Mouse (Mus musculus): Measurements from ENCODE around the gene Rnase13. TPM values are rescaled to one million over a fixed set of nuclear protein-coding genes. Genes with fewer than 3 reads are reported as not detected.

The Rnase13 gene
- polyA plus RNA-seq, 1 experiment from 2014 or later: not detected

GRCm38 (mm10) chr14:51918966-51919365, 3.6 kb downstream of the Rnase13 start:
- Histone ChIP-seq H3K4me2 (no peak overlapping the region), H3K9me3 (ENCODE audit: control insufficient read depth, low read length) (no peaks in the 10 kb centered on the region), H3K9ac (ENCODE audit: low read depth, low read length) (no peak overlapping the region), H3K4me1 (replicated peaks; ENCODE audit: control insufficient read depth, insufficient read depth, low read length) (peaks cover 1% of the 10 kb centered on the region; the same call in 1 of the 2 replicates), H3K27me3 (replicated peaks; ENCODE audit: control insufficient read depth, insufficient read depth, low read length) (no peaks in the 10 kb centered on the region; the same call in 1 of the 2 replicates), H3K4me3 (ENCODE audit: low read depth, low read length) (no peak overlapping the region), H3K36me3 (ENCODE audit: control insufficient read depth, insufficient read depth, low read length) (no peaks in the 10 kb centered on the region), H3K27ac (ENCODE audit: low read depth, low read length) (no peak overlapping the region)
- no peak for DNase-seq (ENCODE audit: low spot score)
- 79% methylated on average over 4 of the region's 4 CpGs for WGBS
- no peak for ATAC-seq (replicated peaks; ENCODE audit: low FRiP score)

DNA sequence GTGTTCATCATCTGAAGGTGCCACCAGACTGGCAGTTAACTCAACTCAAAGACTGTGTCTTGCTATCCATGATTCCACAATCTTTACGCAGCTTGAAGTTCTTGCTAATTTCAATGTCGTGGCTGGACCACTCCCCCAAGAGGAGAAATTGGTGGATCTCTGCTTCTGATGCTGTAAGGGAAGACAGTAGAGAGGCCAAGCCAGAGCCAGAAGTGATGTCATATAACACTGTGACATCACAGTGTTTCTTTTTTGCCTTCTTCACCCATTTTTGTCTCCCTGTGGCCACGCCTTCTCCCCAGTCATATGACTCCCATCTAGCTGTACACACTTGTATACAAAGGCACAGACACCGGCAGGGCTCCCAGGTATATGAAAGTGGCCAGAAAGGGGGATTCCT, 4.4 kb downstream of the Rnase13 start, which contains the start of gene Tppp2:
Tppp2 (plus strand) TSS at position 301 of the 400 bp plus-strand sequence.
- Histone ChIP-seq H3K4me2 (no peak within 1 kb of the TSS), H3K9ac (ENCODE audit: low read depth, low read length) (no peak within 1 kb of the TSS), H3K9me3 (ENCODE audit: control insufficient read depth, low read length) (no peaks in the 10 kb centered on the region), H3K27me3 (replicated peaks; ENCODE audit: control insufficient read depth, insufficient read depth, low read length) (peaks cover 2% of the 10 kb centered on the region; the same call in 1 of the 2 replicates), H3K4me1 (replicated peaks; ENCODE audit: control insufficient read depth, insufficient read depth, low read length) (peaks cover 5% of the 10 kb centered on the region), H3K4me3 (ENCODE audit: low read depth, low read length) (no peak within 1 kb of the TSS), H3K27ac (ENCODE audit: low read depth, low read length) (no peak within 1 kb of the TSS), H3K36me3 (ENCODE audit: control insufficient read depth, insufficient read depth, low read length) (no peaks in the 10 kb centered on the region)
- ATAC-seq (replicated peaks; ENCODE audit: low FRiP score) (no peak), DNase-seq (ENCODE audit: low spot score) (no peak)
- 84% methylated on average over 4 of the region's 4 CpGs for WGBS

DNA sequence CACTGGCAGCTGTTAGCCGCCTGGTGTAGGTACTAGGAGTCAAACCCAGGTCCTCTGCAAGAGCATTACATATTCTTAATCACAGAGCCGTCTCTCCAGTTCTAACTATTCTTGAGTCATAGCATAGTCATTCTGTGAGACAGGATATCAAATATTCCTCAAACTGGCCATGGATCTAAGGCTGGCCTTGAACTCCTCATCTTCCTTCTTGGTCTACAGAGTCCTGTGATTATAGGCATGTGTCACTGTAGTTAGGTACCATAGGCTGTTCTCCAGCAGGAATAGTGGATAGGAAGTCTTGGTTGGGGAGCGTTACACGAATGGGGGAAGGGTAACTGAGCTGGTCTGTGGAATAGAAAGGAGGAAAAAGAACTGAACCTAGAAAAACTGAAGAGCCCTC, 6.0 kb downstream of the Rnase13 start:
- 86% methylated on average over 4 of the region's 4 CpGs for WGBS

GRCm38 (mm10) chr14:51915030-51915429, 7.5 kb downstream of the Rnase13 start:
- 18% methylated on average over 3 of the region's 3 CpGs for WGBS
- H3K4me2 ChIP-seq: no peak overlapping the region
- no peaks in the 10 kb centered on the region for H3K9me3 ChIP-seq (ENCODE audit: control insufficient read depth, low read length)
- peaks cover 13% of the 10 kb centered on the region; the same call in 1 of the 2 replicates for H3K27me3 ChIP-seq (replicated peaks; ENCODE audit: control insufficient read depth, insufficient read depth, low read length)
- H3K4me3 ChIP-seq (ENCODE audit: low read depth, low read length): no peak overlapping the region
- no peaks in the 10 kb centered on the region for H3K36me3 ChIP-seq (ENCODE audit: control insufficient read depth, insufficient read depth, low read length)
- H3K9ac ChIP-seq (ENCODE audit: low read depth, low read length): no peak overlapping the region
- no peak overlapping the region for H3K27ac ChIP-seq (ENCODE audit: low read depth, low read length)
- no peak for DNase-seq (ENCODE audit: low spot score)
- H3K4me1 ChIP-seq (replicated peaks; ENCODE audit: control insufficient read depth, insufficient read depth, low read length): peaks cover 8% of the 10 kb centered on the region
- ATAC-seq (replicated peaks; ENCODE audit: low FRiP score): no peak

More for the DNA sequence above, 6.0 kb downstream of the Rnase13 start:
- no peak overlapping the region for H3K4me2 ChIP-seq
- DNase-seq (ENCODE audit: low spot score) (no peak), ATAC-seq (replicated peaks; ENCODE audit: low FRiP score) (no peak)
- H3K9ac ChIP-seq (ENCODE audit: low read depth, low read length): no peak overlapping the region
- H3K27ac ChIP-seq (ENCODE audit: low read depth, low read length): no peak overlapping the region
- H3K4me3 ChIP-seq (ENCODE audit: low read depth, low read length): no peak overlapping the region
- no peaks in the 10 kb centered on the region for H3K9me3 ChIP-seq (ENCODE audit: control insufficient read depth, low read length)
- peaks cover 9% of the 10 kb centered on the region; the same call in 1 of the 2 replicates for H3K27me3 ChIP-seq (replicated peaks; ENCODE audit: control insufficient read depth, insufficient read depth, low read length)
- no peaks in the 10 kb centered on the region for H3K36me3 ChIP-seq (ENCODE audit: control insufficient read depth, insufficient read depth, low read length)
- H3K4me1 ChIP-seq (replicated peaks; ENCODE audit: control insufficient read depth, insufficient read depth, low read length): peaks cover 8% of the 10 kb centered on the region

GRCm38 (mm10) chr14:51913960-51914762, 8.4 kb downstream of the Rnase13 start, which contains the start of gene Ndrg2:
Ndrg2 (minus strand) TSS chr14:51914158.
- no peak within 1 kb of the TSS for H3K27ac ChIP-seq (ENCODE audit: low read depth, low read length)
- DNase-seq (ENCODE audit: low spot score): peak; percentile 49
- peak within 1 kb of the TSS; percentile 68 for H3K4me3 ChIP-seq (ENCODE audit: low read depth, low read length)
- ATAC-seq (replicated peaks; ENCODE audit: low FRiP score): peak; percentile 39; the same call in 1 of the 2 replicates
- H3K36me3 ChIP-seq (ENCODE audit: control insufficient read depth, insufficient read depth, low read length): no peaks in the 10 kb centered on the region
- H3K27me3 ChIP-seq (replicated peaks; ENCODE audit: control insufficient read depth, insufficient read depth, low read length): peaks cover 13% of the 10 kb centered on the region; the same call in 1 of the 2 replicates
- WGBS: 6% methylated on average over 22 of the region's 23 CpGs
- peak within 1 kb of the TSS; percentile 58 for H3K9ac ChIP-seq (ENCODE audit: low read depth, low read length)
- peak within 1 kb of the TSS; percentile 100 for H3K4me2 ChIP-seq
- H3K4me1 ChIP-seq (replicated peaks; ENCODE audit: control insufficient read depth, insufficient read depth, low read length): peaks cover 8% of the 10 kb centered on the region
- H3K9me3 ChIP-seq (ENCODE audit: control insufficient read depth, low read length): no peaks in the 10 kb centered on the region

DNA sequence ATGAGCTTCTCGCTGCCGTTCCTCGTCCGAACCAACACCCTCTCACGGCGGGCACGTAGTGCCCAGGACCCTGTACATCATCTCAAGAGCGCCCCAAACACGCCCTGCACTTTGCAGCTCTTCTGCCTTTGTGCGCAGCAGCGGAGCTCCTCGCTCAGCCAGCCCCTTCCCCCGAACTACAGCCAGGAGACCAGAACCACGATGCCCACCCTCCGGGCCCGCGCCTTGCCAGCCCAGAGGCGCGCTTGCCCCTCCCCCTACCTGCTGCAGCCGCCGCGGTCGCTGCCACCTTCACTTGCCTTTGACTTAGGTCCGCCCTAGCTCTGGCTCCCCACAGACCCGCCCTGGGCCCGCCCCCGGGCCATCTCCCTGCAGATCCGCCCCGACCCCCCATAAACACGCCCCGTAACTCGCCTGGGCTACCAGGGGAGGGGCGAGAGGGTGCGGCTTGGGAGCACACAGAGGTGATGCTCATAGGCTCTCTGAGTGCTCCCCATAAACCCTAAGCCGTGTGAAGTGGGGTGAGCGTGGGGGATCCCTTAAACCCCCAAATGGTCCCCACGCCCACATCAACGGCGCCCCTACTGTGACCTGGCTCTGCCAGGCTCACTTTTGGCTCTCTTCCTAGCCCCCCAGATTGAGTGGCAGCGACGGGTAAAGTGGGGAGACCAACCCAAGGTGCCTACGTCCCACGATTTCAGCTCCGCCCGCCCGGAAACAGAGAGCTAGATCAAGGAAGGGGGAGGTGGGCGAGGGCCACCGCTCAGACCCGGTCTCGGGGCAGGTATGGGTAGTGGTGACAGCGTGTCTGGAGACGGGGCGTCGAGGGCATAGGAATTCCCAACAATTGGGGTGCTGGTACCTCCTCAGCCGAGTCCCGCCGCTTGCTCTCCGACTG, 9.3 kb downstream of the Rnase13 start:
- no peak overlapping the region for H3K27ac ChIP-seq (ENCODE audit: low read depth, low read length)
- ATAC-seq (replicated peaks; ENCODE audit: low FRiP score) (peak; percentile 86), DNase-seq (ENCODE audit: low spot score) (peak; percentile 80)
- H3K4me3 ChIP-seq (ENCODE audit: low read depth, low read length): peak overlapping the region; percentile 68
- peak overlapping the region; percentile 58 for H3K9ac ChIP-seq (ENCODE audit: low read depth, low read length)
- no peaks in the 10 kb centered on the region for H3K36me3 ChIP-seq (ENCODE audit: control insufficient read depth, insufficient read depth, low read length)
- H3K27me3 ChIP-seq (replicated peaks; ENCODE audit: control insufficient read depth, insufficient read depth, low read length): peaks cover 13% of the 10 kb centered on the region; the same call in 1 of the 2 replicates
- peaks cover 10% of the 10 kb centered on the region for H3K4me1 ChIP-seq (replicated peaks; ENCODE audit: control insufficient read depth, insufficient read depth, low read length)
- peak overlapping the region; percentile 100 for H3K4me2 ChIP-seq
- WGBS: under 1% methylated on average over 57 of the region's 58 CpGs
- H3K9me3 ChIP-seq (ENCODE audit: control insufficient read depth, low read length): no peaks in the 10 kb centered on the region

DNA sequence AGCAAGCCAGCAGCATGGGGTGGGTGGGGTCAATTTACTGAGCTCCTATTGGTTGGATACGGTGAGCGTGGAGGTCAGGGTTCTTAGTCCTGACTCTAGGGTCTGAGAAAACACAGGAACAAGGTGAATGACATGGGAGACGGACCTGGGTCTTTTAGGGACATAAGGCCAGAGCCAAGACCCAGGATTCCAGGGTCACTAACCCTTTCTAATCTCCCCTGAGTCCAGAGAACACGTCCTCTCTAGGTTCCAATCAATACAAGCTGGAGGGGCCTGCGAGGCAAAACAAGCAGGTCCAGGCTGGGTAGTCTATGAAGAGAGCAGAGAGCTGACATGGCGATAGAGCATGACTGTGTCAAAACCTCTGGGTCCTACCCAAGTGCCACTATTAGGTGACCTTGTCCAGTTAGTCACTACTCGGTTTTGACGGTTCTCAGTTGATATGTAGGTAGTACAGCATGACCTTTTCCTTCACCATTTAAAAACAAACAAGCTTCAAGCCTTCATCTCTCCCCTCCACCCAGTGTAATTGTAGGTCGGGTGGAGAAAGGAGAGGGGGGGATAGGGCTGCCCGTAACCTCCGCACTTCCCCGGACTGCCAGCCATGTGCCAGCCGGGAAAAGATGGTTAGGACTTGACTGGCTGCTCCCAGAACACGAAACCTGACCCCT, 10.0 kb downstream of the Rnase13 start:
- DNase-seq (ENCODE audit: low spot score) (peak; percentile 51), ATAC-seq (replicated peaks; ENCODE audit: low FRiP score) (peak; percentile 23)
- Histone ChIP-seq H3K9me3 (ENCODE audit: control insufficient read depth, low read length) (no peaks in the 10 kb centered on the region), H3K4me1 (replicated peaks; ENCODE audit: control insufficient read depth, insufficient read depth, low read length) (peaks cover 17% of the 10 kb centered on the region), H3K27ac (ENCODE audit: low read depth, low read length) (no peak overlapping the region), H3K4me2 (peak overlapping the region; percentile 100), H3K36me3 (ENCODE audit: control insufficient read depth, insufficient read depth, low read length) (no peaks in the 10 kb centered on the region), H3K9ac (ENCODE audit: low read depth, low read length) (peak overlapping the region; percentile 58), H3K27me3 (replicated peaks; ENCODE audit: control insufficient read depth, insufficient read depth, low read length) (peaks cover 13% of the 10 kb centered on the region; the same call in 1 of the 2 replicates), H3K4me3 (ENCODE audit: low read depth, low read length) (peak overlapping the region; percentile 68)
- WGBS: 12% methylated on average over 14 of the region's 14 CpGs

GRCm38 (mm10) chr14:51911301-51911700, 11.3 kb downstream of the Rnase13 start:
- no peak overlapping the region for H3K9ac ChIP-seq (ENCODE audit: low read depth, low read length)
- H3K4me3 ChIP-seq (ENCODE audit: low read depth, low read length): no peak overlapping the region
- no peaks in the 10 kb centered on the region for H3K9me3 ChIP-seq (ENCODE audit: control insufficient read depth, low read length)
- H3K27me3 ChIP-seq (replicated peaks; ENCODE audit: control insufficient read depth, insufficient read depth, low read length): peaks cover 13% of the 10 kb centered on the region; the same call in 1 of the 2 replicates
- DNase-seq (ENCODE audit: low spot score) (no peak), ATAC-seq (replicated peaks; ENCODE audit: low FRiP score) (no peak)
- 81% methylated on average over 10 of the region's 10 CpGs for WGBS
- H3K27ac ChIP-seq (ENCODE audit: low read depth, low read length): no peak overlapping the region
- peaks cover 28% of the 10 kb centered on the region for H3K4me1 ChIP-seq (replicated peaks; ENCODE audit: control insufficient read depth, insufficient read depth, low read length)
- H3K36me3 ChIP-seq (ENCODE audit: control insufficient read depth, insufficient read depth, low read length): no peaks in the 10 kb centered on the region
- no peak overlapping the region for H3K4me2 ChIP-seq
